Mouse (Mus musculus): Measurements from ENCODE around the gene Rpl6. TPM values are rescaled to one million over a fixed set of nuclear protein-coding genes. Genes with fewer than 3 reads are reported as not detected.

The Rpl6 gene
- 556 and 610 TPM in 2 replicates for polyA plus RNA-seq (2015; fragmentation: Nextera tagmentation; extraction: Ambion mirVana)

DNA sequence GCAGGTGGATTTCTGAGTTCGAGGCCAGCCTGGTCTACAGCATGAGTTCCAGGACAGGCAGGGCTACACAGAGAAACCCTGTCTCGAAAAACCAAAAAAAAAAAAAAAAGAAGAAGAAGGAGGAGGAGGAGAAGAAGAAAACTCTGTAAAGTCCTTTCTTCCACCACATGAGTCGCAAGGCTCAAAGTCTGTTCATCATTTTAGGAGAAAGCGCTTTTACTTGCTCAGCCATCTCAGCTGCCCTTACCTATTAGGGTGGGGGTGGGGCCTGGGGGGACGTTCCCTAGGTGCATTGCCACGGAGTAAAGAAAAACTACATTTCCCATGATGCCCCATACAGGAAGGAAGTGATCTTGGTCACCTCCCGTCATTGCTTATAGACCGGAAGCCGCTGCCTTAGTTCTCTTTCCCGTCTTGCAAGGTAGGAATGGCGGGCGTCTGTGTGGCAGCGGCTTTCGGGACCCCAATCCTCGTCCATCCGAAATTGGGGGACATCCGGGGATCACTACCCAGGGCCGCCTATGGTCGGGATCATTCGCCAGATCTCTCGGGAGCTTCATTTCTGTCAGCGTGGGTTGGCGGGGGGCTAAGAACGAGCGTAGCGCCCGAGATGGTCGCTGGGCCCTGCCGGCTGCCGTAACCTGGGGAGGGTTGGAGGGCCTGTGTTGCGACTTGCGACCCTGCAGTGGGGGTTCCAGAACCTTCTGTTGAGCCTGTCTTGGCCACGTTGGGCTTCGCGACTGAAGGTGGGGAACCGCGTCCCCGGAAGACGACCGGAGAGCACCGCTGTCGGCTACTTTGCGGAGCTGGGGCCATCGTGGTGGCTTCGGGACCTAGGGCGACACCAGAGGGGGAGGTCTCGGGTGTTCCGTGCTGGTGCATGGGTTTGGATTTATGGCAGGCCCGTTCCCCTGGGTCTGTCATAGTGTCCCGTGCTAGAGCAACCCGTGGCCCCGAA, at the start of gene Rpl6:
Gene Rpl6 (plus strand): TSS at position 350 of the 958 bp plus-strand sequence.
- DNase-seq (peak; percentile 71), ATAC-seq (ENCODE audit: low read depth) (peak; percentile 88)
- Histone ChIP-seq H3K4me3 (replicated peaks) (peak within 1 kb of the TSS; percentile 88), H3K36me3 (peaks cover 40% of the 10 kb centered on the region), H3K27ac (peak within 1 kb of the TSS; percentile 83), H3K4me1 (replicated peaks) (peaks cover 38% of the 10 kb centered on the region), H3K9ac (peak within 1 kb of the TSS; percentile 97), H3K9me3 (replicated peaks) (no peaks in the 10 kb centered on the region), H3K4me2 (peak within 1 kb of the TSS; percentile 82), H3K27me3 (no peaks in the 10 kb centered on the region)
- 1% methylated on average over 52 of the region's 52 CpGs for WGBS (ENCODE audit: insufficient replicate concordance)

DNA sequence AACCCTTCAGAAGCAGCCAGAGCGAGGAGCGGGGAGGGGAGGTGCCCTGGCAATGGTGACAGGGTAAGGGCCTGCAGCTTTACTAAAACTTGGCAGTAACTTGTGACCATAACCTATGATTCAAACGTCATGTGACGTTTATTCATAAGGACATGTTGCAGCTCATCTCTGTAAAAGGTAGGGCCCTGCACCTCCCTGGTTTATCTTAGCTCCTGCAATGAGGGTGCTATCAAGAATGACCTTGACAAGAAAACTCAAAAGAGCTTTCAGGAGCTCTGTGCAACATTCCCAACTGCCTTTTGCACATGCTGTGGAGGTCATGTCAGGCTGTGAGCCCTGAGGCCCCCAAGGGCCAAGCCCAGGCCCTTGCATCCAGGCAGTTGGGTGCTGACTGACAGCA, 48.2 kb upstream of the Rpl6 start:
- WGBS (ENCODE audit: insufficient replicate concordance) = 88% methylated on average over 4 of the region's 4 CpGs
- Histone ChIP-seq H3K9me3 (replicated peaks) (no peaks in the 10 kb centered on the region), H3K4me2 (no peak overlapping the region), H3K4me3 (replicated peaks) (no peak overlapping the region), H3K27ac (no peak overlapping the region), H3K4me1 (replicated peaks) (no peaks in the 10 kb centered on the region), H3K9ac (no peak overlapping the region), H3K27me3 (no peaks in the 10 kb centered on the region), H3K36me3 (peaks cover 92% of the 10 kb centered on the region)
- no peak for DNase-seq
- ATAC-seq (ENCODE audit: low read depth) = no peak

DNA sequence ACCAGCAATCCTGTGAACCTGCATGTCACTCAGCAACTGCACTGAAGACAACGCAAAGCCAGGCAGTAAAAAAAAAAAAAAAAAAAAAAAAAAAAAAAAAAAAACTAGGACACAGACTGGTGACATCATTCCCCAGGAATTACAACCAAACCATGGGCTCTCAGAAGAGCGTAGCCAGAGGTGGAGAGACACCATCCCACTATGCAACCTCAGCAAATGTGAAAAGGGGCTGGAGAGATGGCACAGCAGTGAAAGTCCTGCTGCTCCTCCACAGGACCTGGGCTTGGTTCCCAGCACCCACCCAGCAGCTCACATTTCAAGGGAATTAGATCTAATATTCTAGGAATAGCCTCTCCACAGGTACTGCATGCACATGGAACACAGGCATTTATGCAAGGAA, 47.3 kb upstream of the Rpl6 start:
- ATAC-seq (ENCODE audit: low read depth) = no peak
- no peak overlapping the region for H3K9ac ChIP-seq
- no peak overlapping the region for H3K4me2 ChIP-seq
- no peaks in the 10 kb centered on the region for H3K9me3 ChIP-seq (replicated peaks)
- 80% methylated on average over 2 of the region's 2 CpGs for WGBS (ENCODE audit: insufficient replicate concordance)
- peaks cover 92% of the 10 kb centered on the region for H3K36me3 ChIP-seq
- no peak for DNase-seq
- no peaks in the 10 kb centered on the region for H3K27me3 ChIP-seq
- H3K4me3 ChIP-seq (replicated peaks) = no peak overlapping the region
- no peaks in the 10 kb centered on the region for H3K4me1 ChIP-seq (replicated peaks)
- H3K27ac ChIP-seq = no peak overlapping the region

DNA sequence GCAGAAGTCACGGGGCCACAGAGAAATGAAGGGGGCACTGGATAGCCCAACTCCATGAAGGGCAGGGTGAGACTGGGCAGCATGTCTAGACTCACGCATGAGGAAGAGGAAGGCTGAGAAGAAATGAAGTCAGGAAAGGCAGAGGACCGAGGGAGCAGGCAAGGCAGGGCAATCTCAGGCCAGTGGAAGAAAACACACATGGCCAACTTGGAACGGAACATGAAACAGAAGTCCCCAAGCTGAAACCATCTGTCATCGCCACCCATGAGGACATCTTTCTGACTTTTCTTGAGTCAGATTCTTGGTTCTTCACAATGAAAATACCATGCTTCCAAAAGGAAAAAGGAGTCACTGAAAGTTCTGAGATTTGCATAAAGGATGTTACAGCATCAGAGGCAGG, 46.8 kb upstream of the Rpl6 start:
- Histone ChIP-seq H3K4me3 (replicated peaks) (no peak overlapping the region), H3K27ac (no peak overlapping the region), H3K4me2 (no peak overlapping the region), H3K36me3 (peaks cover 92% of the 10 kb centered on the region), H3K27me3 (no peaks in the 10 kb centered on the region), H3K9me3 (replicated peaks) (no peaks in the 10 kb centered on the region), H3K4me1 (replicated peaks) (no peaks in the 10 kb centered on the region), H3K9ac (no peak overlapping the region)
- DNase-seq (no peak), ATAC-seq (ENCODE audit: low read depth) (no peak)
- 84% methylated on average over 5 of the region's 5 CpGs for WGBS (ENCODE audit: insufficient replicate concordance)

- no peaks in the 10 kb centered on the region for H3K4me1 ChIP-seq (replicated peaks)
- no peaks in the 10 kb centered on the region for H3K9me3 ChIP-seq (replicated peaks)
- WGBS (ENCODE audit: insufficient replicate concordance) = 81% methylated on average over 7 of the region's 7 CpGs
- H3K4me3 ChIP-seq (replicated peaks) = no peak overlapping the region
- H3K9ac ChIP-seq = no peak overlapping the region
- H3K4me2 ChIP-seq = no peak overlapping the region
- no peak overlapping the region for H3K27ac ChIP-seq
- H3K36me3 ChIP-seq = peaks cover 92% of the 10 kb centered on the region
- no peaks in the 10 kb centered on the region for H3K27me3 ChIP-seq
- DNase-seq (no peak), ATAC-seq (ENCODE audit: low read depth) (no peak)
These were observed 45.3 kb upstream of the Rpl6 start for GRCm38 (mm10) chr5:121158966-121159365.

DNA sequence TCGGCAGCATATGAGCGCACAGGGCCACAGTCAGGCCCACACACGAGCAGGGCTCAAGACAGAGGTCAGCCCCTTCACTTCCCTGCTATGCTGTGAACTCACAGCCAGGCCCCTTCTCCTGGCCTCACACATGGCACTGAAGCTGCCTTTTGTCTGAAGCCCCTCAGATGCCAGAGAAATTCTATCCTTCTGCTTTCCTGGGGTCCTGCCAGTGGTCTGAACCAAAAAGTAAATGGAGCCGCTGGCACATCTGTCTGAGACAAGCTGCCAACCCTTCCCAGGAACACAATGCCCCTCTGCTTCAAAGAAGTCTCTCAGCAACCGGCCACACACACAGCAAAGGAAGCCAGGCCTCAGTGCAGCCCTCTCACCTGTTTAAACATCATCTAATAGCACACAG, 42.0 kb upstream of the Rpl6 start:
- 86% methylated on average over 5 of the region's 5 CpGs for WGBS (ENCODE audit: insufficient replicate concordance)
- Histone ChIP-seq H3K4me1 (replicated peaks) (no peaks in the 10 kb centered on the region), H3K4me2 (no peak overlapping the region), H3K9ac (no peak overlapping the region), H3K9me3 (replicated peaks) (no peaks in the 10 kb centered on the region), H3K27ac (no peak overlapping the region), H3K36me3 (peaks cover 96% of the 10 kb centered on the region), H3K4me3 (replicated peaks) (no peak overlapping the region), H3K27me3 (no peaks in the 10 kb centered on the region)
- DNase-seq (no peak), ATAC-seq (ENCODE audit: low read depth) (no peak)

GRCm38 (mm10) chr5:121162923-121163322, 41.4 kb upstream of the Rpl6 start:
- Histone ChIP-seq H3K27me3 (no peaks in the 10 kb centered on the region), H3K36me3 (peaks cover 95% of the 10 kb centered on the region)
- WGBS (ENCODE audit: insufficient replicate concordance) = 83% methylated on average over 7 of the region's 7 CpGs

GRCm38 (mm10) chr5:121166884-121167283, 37.4 kb upstream of the Rpl6 start:
- no peak for ATAC-seq (ENCODE audit: low read depth)

More at GRCm38 (mm10) chr5:121162923-121163322, 41.4 kb upstream of the Rpl6 start:
- DNase-seq (no peak), ATAC-seq (ENCODE audit: low read depth) (no peak)
- Histone ChIP-seq H3K9me3 (replicated peaks) (no peaks in the 10 kb centered on the region), H3K27ac (no peak overlapping the region), H3K4me1 (replicated peaks) (no peaks in the 10 kb centered on the region), H3K4me3 (replicated peaks) (no peak overlapping the region), H3K9ac (no peak overlapping the region), H3K4me2 (no peak overlapping the region)

GRCm38 (mm10) chr5:121169588-121169987, 34.7 kb upstream of the Rpl6 start:
- Histone ChIP-seq H3K4me1 (replicated peaks) (peaks cover 9% of the 10 kb centered on the region), H3K36me3 (peaks cover 66% of the 10 kb centered on the region), H3K4me3 (replicated peaks) (no peak overlapping the region), H3K27me3 (no peaks in the 10 kb centered on the region), H3K27ac (no peak overlapping the region), H3K4me2 (no peak overlapping the region), H3K9ac (no peak overlapping the region), H3K9me3 (replicated peaks) (no peaks in the 10 kb centered on the region)
- ATAC-seq (ENCODE audit: low read depth) (no peak), DNase-seq (no peak)
- 86% methylated on average over 2 of the region's 2 CpGs for WGBS (ENCODE audit: insufficient replicate concordance)

More at GRCm38 (mm10) chr5:121166884-121167283, 37.4 kb upstream of the Rpl6 start:
- Histone ChIP-seq H3K9me3 (replicated peaks) (no peaks in the 10 kb centered on the region), H3K4me2 (no peak overlapping the region), H3K4me3 (replicated peaks) (no peak overlapping the region), H3K27me3 (no peaks in the 10 kb centered on the region), H3K9ac (no peak overlapping the region), H3K36me3 (peaks cover 85% of the 10 kb centered on the region), H3K27ac (no peak overlapping the region), H3K4me1 (replicated peaks) (no peaks in the 10 kb centered on the region)
- 84% methylated on average over 6 of the region's 6 CpGs for WGBS (ENCODE audit: insufficient replicate concordance)
- DNase-seq = no peak

GRCm38 (mm10) chr5:121172835-121173234, 31.4 kb upstream of the Rpl6 start:
- DNase-seq (no peak), ATAC-seq (ENCODE audit: low read depth) (no peak)
- whole genome bisulfite sequencing (ENCODE audit: insufficient replicate concordance) = 80% methylated on average over 4 of the region's 4 CpGs
- Histone ChIP-seq H3K4me2 (no peak overlapping the region), H3K4me1 (replicated peaks) (peaks cover 22% of the 10 kb centered on the region), H3K27me3 (no peaks in the 10 kb centered on the region), H3K27ac (no peak overlapping the region), H3K9me3 (replicated peaks) (no peaks in the 10 kb centered on the region), H3K4me3 (replicated peaks) (no peak overlapping the region), H3K36me3 (peaks cover 40% of the 10 kb centered on the region), H3K9ac (no peak overlapping the region)

GRCm38 (mm10) chr5:121179077-121179857, 25.0 kb upstream of the Rpl6 start:
- Histone ChIP-seq H3K9me3 (replicated peaks) (no peaks in the 10 kb centered on the region), H3K4me2 (no peak overlapping the region), H3K9ac (no peak overlapping the region), H3K4me3 (replicated peaks) (no peak overlapping the region), H3K4me1 (replicated peaks) (peaks cover 72% of the 10 kb centered on the region), H3K27ac (0 out of 2 replicates have a peak overlapping the region, but pooled peaks have one; percentile 10), H3K36me3 (peaks cover 9% of the 10 kb centered on the region; the same call in 1 of the 2 replicates), H3K27me3 (no peaks in the 10 kb centered on the region)
- DNase-seq = no peak
- WGBS (ENCODE audit: insufficient replicate concordance) = 70% methylated on average over 9 of the region's 9 CpGs
- ATAC-seq (ENCODE audit: low read depth) = no peak

Data from liver, embryonic 13.5 days (tissue).